Mouse (Mus musculus) lung, postnatal 4 days (tissue): ENCODE results near the gene H6pd.

Experiments
- DNase-seq, 2 experiments: peaks; one replicate each; pipeline ENCODE4 v3.0.0; 2021

Gene H6pd

DNA sequence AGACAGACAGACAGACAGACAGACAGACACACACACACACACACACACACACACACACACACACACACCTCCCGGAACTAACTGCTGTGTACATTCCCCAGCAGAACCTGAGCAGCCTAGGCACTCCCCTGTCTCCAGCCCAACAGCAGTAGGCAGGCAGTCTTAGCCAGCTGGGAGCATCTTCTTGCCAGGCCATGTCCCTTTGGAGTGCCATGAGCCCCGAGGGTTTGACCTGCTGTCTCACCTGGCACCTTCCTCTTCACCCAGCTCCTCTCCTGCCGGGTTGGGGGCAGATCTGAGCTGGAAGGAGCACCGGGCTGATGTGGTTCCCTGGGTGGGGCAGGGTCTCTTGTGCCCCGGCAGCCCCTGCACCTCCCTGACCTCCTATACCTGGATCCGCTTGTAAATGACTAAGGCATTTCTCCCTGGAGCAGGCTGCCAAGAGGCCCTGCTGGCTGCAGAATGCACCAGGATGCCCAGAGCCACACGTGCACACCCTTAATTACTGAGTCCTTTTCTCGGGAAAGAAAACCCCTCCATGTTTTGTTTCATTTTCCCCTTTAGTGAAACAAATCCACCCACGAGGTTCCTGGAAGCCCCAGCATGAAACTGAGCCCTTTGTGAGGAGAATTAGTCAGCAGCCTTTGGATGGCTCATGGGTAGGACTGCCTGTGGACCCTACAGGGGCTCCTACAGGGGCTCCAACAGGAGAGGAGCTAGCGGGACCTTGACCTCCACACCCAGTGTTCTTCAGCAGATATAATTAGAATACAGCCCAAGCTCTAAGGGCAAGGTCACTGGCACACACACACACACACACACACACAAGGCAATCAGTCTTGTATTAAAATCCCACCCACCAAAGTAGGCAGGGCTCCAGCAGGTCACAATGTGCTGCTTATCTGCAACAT, 65.7 kb downstream of the H6pd start:
- DNase-seq, result no peak

DNA sequence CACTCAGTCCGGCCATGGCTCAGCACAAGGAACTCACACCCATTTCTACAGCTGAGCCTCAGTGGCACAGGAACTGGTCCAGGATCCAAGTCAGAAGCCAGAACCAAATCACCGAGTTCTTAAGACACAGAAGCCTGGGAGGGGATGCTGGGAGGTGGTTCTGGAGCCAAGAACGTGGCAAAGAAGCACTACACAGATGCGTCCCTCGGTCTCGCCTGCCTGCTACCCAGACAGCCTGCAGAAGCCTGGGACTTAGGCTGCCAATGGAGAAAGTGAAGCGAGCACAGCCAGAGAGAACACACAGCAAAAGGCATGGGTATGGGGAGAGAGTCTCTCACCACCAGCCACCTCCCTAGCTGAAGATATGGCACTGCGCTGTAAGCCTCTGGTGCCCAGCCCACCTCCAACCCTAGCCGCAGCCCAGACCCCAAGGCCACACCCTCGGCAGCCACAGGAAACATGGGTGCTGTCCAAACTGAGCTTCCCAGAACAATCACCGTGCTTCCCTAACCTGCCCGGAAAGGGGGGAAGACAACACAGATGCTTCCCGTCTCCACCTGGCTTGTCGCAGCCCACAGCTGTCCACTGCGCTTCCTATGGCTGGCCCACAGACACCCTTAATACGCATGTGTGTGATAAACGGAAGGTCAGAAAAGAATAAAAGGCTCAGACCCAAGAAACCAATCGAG, 67.6 kb downstream of the H6pd start:
- DNase-seq, result peak in 1 of 2 experiments; percentile 41

DNA sequence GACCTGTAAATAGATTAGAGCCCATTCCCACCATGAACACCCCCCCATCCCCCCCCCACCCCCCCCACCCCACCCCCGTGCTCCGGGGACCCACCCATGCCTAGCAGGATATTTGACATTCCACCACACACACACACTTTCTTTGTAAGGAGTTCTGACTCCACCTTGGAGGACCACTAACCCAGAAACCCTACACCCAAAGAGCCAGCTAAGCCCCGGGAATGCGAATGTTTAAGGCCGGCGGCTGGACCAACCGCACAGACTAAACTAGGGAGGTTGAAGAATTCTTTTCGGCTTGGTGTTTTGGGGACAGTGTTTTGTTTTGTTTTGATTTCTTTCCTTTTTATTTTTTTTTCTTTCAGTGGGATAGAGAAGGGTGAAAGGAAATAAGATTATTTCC, 70.1 kb downstream of the H6pd start:
- no peak for DNase-seq

DNA sequence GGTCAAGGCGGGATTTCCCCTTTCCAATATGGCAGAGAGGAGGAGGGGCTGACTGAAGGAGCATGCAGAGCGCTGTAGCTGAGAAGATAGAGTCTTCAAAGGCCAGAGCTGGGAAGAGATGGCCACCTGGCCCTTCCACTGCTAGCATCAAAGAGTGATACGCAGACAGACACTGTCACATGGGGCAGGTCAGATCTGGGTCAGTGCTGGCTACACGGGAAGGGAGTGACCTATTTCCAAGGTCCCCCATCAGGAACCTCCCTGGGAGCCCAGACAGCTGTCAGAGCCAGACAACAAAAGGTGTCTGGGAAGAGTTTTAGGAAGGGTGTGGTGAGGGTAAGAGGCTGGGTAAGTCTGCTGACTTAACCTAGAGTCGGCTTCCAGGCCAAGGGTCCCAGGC, 71.9 kb downstream of the H6pd start:
- no peak for DNase-seq

DNA sequence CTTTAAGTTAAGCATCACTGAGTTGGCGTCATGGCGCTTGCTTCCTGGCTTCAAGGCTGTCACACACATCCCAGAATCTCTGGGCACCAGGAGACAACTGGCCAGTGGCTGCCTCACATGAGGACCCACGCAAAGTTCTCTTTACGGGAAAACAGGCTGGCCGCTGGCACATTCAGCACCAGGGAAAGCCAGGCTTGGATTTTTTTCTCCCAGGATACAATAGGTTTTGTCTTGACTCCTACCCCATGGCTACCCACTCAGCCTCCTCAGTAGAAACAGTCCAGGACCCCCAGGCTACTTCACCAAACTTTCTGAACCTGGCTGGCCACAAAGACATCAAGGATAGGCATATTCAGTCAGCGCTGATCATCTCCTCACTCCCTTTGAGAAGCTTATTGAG, 73.4 kb downstream of the H6pd start:
- peak in 1 of 2 experiments; percentile 45 for DNase-seq

DNA sequence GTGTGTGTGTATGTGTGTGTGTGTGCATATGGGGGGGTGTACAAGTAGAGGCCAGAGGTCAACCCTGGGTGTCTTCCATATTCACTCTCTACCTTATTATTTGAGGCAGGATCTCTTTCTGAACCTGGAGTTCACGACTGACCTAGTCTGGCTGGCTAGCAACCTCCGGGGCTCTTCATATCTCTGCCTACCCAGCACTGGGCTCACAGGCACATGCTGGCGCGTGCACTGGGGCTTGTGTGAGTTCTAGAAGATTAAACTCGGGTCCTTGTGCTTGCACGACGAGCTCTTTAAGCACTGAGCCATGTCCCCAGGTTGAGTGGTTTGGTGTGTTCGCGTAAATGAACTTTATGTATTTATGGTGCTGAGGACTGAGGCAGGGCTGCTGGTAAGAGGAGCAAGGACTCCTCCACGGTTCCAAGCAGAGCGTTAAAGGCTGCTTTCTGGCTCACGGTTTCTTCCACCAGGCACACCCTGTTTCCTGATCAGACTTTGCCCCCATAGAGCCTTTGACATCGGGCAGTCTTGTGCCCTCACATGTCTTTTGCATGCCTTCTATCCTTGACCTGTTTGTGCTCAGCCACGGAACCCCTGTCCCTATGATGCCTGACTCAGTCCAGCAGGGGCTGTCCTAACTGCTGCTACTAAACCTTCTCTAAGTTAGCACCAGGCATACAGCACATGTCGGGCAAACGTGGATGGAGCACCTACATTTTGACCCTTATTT, 75.1 kb downstream of the H6pd start:
- DNase-seq, result no peak

DNA sequence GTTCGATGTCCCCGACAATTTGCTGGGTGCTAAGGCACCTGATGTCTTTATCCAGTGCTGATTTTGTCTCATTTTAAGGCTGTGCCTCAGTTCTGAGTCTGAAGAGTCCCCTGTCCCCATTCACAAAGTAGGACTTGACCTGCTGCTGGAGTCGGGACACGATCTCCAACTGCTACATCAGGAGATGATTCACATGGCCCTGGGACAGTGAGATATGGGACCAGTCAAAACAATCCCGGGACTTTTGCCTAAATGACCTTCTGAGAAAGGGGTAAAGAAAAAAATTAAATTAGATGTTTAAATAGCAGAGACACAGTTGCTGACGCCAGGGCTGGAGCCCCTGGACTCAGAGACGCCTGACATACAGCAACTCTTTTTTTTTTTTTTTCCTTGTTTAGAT, 75.8 kb downstream of the H6pd start:
- DNase-seq, result no peak

DNA sequence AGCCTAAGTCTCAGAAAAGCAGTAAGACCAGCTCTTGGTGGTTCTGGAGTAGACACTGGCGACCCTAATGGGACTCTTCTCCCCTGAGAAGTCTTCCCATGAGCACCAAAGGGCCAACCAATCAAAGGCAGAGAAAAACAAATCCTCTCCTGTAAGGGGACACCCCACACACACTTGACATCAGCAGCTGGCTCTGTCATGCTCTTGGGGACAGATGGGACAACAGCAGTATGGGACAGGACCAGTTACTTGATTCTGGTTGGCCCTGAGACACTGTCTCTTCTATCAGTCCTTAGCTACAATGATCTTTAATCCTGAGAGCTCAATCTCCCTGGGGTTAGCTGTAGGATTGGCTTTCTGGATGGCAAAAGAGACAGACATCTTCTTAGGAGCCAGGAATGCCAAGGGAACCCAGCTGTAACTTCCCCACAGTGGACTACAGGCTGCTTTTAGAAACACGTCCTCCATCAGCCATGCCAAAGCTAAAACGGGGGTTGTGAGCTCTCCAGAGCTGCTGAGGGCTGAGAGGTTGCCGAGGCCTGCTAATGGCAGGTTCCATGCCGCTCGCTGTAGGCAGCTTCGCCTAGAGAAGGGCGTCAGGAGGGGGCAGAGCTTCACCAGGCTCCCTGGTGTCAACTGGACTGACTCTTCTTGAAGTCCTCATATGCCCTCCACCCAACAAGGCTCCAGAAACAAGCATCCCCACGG, 76.6 kb downstream of the H6pd start:
- no peak for DNase-seq

DNA sequence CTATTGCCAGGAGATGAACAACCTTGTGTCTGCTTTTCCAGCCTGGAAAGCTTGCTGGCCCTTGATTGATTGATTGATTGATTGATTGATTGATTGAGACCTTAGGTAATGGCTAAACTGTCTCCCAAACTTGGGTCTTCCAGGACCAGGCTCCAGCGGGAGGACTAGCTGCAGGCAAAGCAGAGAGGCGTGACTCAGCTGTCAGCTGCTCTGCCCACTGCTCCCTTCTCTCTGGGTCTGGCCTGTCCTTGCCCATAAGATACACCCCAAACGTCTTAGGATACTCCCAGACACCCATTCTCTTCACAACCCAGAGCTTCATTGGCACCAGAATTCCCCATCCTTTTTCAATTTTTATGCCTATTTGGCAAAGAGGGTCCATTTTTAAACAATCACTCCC, 78.1 kb downstream of the H6pd start:
- DNase-seq, result no peak
